Mouse (Mus musculus) skeletal muscle tissue, adult 2 months (tissue): ENCODE measurements around the gene Cdsn.

Experiments
- DNase-seq: peaks from one replicate; pipeline ENCODE4 v3.0.0-alpha.2; 2012; ENCODE audit warnings: low read depth, low spot score

Cdsn gene

DNA sequence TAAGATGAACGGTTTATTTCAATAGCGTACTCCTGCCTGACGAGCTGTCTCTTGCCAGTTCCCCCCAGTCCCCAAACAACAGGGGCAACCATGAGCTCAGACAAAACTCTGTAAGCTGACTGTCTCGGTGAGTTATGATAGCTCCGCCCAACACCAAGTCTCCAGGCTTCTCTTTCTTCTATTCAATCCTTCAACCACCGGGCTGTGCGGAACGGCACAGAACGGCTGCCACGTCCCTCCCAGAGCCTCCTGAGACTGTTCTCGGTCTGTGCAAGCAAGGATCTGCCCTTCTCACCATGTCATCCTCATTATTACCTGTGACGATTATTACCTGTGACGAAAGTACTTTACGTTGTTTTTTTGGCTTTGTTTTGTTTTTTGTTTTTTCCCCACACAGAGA is 18.9 kb downstream of the Cdsn start:
- no peak for DNase-seq

DNA sequence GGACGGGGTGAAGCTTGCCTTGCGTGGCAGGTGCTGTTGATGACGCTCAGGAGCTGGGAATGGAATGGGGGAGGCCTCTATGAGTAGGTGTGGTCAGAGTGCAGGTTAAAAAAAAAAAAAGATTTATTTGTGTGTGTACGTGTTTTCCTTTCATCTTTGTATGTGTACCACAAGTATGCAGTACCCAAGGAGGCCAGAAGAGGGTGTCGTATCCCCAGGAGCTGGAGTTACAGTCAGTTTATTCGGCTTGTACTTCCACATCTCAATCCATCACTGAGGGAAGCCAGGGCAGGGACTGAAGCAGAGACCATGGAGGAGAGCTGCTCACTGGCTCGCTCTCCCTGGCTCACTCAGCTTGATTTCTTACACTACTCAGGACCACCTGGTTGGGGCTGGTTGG is 19.5 kb downstream of the Cdsn start:
- no peak for DNase-seq

DNA sequence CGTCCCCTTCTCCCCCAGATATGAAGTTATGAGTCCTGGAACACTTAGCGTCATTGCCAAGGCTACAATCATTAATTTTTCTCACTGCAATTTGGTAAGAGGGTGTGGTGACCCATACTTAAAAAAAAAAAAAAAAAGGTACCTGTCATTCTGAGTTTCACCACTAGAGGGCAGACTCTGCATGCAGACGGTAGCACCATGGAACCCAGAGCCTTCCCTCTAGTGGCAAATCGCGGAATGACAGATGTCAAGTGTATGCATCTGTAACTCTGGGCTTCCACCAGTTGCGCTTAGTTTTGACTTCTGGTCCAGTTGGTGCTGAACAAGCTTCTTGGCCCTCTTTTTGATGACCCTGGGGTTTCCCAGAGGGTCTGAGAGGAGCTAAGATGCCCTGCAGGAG is 26.3 kb downstream of the Cdsn start:
- peak; percentile 64 for DNase-seq

DNA sequence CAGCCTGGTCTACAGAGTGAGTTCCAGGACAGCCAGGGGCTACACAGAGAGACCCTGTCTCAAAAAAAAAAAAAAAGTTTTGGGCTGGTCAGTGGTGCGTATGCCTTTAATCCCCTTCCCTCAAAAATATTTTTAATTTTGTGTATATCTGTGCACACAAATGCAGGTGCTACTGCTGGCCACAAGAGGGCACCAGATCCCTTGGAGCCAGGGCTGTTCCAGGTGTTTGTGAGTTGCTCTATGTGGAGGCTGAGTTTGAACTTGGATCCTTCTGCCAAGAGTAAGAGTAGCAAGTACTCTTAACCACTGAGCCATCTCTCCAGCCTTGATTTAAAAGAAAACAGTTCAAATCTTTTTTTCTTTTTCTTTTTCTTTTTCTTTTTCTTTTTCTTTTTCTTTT is 31.0 kb downstream of the Cdsn start:
- DNase-seq = no peak

DNA sequence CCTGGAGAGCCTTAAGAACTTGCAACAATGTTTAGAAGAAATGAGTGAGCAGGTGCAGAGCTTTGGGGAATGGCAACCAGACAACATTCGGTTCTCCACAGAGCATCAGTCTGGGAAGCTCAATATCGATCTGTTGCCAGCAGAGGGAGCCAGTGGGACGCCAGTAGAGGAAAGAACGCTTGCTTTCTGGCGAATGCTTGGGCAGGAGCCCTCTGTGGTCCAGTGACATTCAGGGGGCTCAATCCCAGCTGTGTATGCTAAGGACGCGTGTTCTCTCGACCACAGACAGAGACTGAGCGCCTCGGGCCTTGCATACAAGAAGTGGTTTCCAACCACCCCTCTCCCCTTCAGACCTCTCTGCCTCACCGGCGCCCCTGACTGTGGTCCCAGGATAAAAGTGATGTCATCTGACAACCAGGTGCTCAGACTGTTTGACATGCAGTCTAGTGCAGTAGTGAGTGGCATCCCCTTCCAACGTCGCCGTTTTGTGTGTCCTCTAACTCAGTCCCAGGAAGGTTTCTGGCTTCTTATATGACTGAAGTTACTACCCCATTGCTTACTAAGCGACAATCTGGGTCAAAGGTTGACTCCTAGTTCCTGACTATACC is 32.5 kb downstream of the Cdsn start:
- DNase-seq = peak; percentile 31

DNA sequence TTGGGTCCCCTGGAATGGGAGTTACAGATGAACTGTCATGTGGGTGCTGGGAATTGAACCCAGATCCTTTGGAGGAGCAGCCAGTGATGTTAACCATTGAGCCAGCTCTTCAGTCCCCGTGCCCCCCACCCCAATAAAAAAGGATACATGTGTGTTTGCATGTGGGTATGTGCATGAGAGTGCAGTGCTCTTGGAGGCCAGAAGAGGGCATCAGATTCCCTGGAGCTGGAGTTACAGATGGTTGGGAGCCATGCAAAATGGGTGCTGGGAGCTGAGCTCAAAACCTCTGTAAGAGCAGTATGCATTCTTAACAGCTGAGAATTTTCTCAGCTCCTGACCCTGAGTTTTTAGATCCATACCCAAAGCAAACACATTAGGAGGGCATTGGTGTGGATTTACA is 35.4 kb downstream of the Cdsn start:
- DNase-seq = no peak

DNA sequence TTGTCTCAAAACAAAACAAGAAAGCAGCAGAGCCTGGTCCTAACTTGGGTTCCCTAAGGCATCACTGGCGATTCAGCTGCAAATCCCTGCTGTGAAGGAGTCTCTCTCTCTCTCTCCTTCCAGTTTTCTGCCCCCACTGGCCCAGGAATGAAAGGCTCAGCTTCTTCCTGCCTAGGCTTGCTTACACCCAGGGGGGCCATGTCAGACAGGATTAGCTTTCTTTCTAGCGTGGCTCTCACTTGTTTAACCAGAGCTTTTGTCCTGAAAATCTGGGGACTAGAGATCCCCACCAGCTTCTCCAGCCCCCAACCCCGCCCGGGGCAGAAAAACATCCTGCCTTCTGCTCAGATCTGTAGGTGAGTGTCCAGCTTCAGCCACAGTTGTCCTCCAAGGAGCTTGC is 36.5 kb downstream of the Cdsn start:
- no peak for DNase-seq

DNA sequence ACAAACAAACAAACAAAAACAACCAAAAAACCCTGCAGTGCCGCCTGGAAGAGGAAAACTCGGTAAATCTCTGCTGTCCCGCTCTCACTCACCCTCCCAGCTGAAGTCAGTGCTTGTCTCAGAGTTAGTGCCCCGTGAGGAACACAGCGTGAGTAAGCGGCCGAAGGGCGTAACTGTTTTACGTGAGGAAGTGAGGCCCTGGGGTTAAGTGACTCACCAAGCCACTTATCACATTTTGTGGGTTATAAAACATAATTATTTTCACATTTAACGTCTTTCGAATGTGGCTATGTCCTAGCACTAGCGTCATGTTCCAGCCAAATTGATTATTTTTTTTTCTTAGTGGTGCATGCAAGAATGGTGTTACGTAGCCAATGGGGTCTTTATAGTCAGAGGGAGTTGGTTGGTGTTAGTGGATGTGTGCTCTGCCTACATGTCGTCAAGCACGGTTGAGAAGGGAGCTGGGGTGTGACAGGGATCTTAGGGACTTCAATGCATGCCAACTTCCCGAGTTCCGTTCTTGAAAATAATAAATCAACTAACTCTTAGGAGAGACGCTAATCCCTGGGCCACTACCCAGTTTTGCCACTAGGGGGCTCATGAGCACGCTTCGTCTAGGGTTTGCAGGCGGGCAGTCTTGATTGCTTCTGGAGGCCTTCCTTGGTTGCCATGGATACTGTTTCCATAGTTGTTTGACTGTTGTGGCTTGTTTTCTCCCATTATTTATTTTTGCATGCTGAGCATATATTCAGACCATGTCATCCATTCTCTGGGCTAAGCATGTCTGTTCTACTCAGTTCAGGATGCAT is 38.7 kb downstream of the Cdsn start:
- peak; percentile 74 for DNase-seq

DNA sequence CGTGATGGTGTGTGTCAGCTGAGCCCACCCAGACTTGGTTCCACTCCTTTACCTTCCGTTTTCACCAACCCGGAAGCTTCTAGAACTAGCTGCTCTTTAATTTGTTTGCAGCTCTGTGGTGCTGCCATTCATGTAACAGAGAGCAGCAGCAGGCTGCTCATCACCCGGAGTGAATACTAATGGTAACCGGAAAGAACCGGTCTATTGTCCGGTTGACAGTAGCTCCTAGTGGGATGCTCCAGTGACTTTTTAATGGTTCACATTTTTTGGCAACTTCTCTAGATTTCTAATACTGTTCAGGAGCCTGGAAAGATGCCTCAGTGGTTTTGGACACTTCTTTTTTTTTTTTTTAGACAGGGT is 39.3 kb downstream of the Cdsn start:
- DNase-seq = no peak

DNA sequence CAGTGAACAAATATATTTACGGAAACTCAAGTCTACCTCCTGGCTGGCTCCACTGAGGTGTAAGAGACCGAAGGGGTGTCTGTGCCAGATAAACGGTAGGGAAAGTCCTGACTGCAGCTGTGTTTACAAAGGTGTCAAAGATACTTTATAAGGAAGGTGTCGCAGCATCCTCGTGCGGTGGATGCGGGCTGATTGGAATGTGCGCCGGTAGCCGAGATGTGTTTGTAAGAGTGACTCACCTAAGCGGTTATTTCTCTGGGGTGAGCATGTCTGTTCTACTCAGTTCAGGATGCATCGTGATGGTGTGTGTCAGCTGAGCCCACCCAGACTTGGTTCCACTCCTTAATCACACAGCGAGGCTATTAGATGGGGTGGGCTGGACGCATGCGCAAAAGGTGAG is 39.8 kb downstream of the Cdsn start:
- DNase-seq = no peak

DNA sequence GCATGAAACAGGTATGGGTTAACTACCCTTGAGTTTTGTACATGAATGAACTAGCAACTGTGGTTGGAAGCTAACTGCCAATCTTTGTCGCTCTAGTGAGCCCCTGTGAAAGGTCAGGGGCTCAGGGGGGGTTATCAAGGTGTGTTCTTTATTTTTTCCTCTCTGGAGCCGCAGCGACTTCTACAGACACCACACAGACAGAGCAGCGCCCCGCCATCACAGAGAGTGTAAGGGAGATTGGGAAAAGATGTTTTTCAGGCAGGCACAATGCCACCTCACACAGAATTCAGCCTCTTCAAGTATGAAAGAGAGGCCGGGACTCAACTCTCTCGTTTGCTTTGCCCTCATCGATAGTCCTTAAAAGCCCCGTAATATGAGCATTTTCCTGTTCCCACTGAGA is 40.2 kb downstream of the Cdsn start:
- no peak for DNase-seq

DNA sequence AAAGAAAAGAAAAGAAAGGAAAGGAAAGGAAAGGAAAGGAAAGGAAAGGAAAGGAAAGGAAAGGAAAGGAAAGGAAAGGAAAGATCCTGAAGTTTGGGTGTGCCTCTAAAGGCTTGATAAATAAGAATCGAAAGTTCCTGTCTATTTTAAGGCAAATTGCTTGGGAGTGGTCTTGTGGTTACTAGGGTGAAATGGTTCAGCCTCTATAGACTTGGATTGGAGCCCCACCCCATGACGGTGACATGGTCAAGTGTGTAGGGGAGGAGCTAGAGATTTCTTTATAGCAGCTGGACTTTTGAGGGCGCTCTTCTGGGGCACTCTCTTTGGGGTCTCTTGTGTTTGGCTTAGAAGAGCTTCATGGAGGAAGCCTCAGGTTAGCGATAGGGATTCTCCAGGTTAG is 41.9 kb downstream of the Cdsn start:
- no peak for DNase-seq

DNA sequence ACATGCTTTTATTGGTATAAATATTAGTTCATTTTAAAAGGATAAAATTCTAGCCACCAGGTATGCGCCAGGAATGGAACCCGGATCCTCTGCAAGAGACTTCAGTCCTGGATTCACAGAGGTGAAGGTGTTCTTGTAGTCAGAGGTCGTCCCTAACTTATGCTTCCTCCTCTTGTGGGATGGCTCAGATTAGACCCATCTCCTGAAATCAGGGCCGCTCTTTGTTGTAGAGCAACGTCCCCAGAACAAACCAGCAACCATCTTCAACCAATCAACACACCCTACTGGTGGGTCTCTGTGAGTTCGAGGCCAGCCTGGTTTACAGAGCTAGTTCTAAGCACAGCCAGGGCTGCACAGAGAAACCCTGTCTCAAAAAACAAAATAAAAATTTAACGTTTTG is 42.5 kb downstream of the Cdsn start:
- DNase-seq = no peak

DNA sequence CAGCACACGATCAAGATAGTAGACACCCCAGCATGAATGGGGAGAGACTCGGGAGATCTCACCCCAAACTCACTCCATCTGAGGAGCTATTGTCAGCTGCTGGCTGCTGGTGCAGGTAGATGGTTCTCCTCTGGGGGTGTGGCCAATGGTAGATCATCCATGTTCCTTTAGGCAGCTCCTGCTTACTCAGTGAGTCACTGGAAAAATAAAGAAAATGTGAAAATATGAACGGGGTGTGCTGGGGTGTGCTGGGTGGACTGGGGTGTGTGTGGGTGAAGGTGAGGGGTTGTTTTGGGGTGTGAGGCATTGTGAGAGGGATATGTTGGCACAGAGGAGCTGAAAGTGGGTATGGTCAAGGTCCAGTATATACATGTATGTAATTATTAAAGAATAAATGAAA is 45.5 kb downstream of the Cdsn start:
- no peak for DNase-seq

DNA sequence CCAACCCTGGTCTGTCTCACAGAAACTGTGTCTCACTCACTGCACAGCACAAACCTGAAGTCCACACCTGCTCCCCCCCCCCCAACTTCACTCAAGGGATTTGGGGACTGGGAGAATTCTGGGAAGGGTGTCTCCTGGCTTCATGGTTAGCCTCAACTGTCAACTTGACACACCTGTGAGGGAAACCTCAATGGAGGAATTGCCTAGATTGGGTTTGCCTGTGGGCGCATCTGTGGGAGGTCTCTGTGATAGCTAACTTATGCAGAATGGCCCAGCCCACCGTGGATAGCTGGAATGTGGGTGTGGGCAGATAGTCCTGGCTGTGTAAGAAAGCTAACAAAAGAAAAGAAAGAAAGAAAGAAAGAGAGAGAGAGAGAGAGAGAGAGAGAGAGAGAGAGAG is 49.3 kb downstream of the Cdsn start, which contains the start of gene Sfta2:
Gene Sfta2 (plus strand): TSS at position 301 of the 400 bp plus-strand sequence.
- no peak for DNase-seq

DNA sequence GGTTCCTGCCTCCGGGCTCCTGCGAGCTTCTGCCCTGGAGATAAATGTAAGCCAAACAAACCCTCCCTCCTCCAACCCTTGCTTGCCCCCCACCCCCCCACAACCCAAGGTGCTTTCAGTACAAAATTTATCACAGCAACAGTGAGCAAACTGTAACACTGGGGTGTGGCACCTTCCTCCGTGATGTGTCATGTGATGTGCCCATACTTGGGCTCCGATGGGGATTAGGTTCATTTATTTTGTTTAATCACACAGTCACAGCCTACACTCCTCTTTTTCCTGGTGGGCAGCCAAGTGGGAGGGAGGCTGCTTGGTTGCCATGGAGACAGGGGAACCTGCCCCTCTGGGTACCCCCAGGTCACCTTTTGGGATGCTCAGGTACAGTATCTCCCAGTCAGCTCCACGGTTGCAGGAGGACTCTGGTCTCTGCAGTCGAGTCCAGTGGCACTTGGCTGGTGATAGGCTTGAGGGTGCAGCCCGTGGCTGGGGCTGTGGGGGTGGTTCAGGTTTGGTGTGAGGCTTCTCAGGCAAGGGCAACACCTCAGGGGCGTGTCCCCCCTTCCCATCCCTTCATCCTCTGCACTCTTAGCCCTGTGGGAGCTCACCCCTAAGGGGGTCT is 49.9 kb downstream of the Cdsn start:
- DNase-seq = no peak
